Comparison of ENCODE assay signal across 15 mouse cellular contexts in the genomic region with DNA sequence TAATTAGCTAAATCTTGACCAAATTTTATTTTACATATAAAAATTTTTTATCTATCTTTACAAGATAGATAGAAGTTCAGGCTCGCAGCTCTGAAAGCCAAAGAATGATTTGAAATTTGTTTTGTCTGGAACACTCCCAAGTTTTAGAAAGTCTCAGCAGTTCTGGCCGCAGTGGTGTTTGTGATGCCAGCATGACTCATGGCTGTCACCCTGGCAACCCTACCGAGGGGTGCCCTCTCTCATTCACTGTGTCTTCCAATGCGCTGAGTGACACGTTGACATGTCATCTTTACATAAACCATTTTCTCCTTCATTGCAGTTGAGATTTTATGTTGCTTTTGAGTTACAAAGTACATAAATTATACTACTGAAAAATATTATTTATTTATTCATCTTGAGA.
DNase-seq lines count a peak whose midpoint lies in the region; ATAC-seq lines count a peak whose summit lies in the region.
"Had no signal": no experiment of that assay in that cellular context is flagged by ENCODE, and none has a peak within 500 bp of the region (broad histone marks: within the 10 kb centered on the region; RNA-seq: fewer than 3 reads in every experiment).

No protein-coding gene starts in this region.

- DNase-seq in cerebellum, adult 9-10 months = peak; percentile 6
- no peak for DNase-seq in cerebellum, adult 11 months
- peak; percentile 21 for DNase-seq in midbrain, embryonic 14.5 days
- DNase-seq in adrenal gland, adult 2 months = peak; percentile 83
- peak; percentile 38 to 62 for DNase-seq in layer of hippocampus, adult 18-20 months (ENCODE audit: low spot score in 2 of 2)
- no peak for DNase-seq in liver
- DNase-seq in urinary bladder, postnatal 14 days (ENCODE audit: low spot score) = no peak
- DNase-seq: B cell, adult 2 months; gastrocnemius, postnatal 10 days; lung, postnatal 36 days; thymus, adult 2 months had no signal

- no peak overlapping the region for H3K27ac ChIP-seq in midbrain, embryonic 14.5 days (replicated peaks; ENCODE audit: low read depth, low read length)
- H3K27ac ChIP-seq in midbrain, embryonic 15.5 days = no peak overlapping the region
- H3K27ac ChIP-seq: heart, embryonic 13.5 days; hindbrain, embryonic 14.5 days had no signal

- no peaks in the 10 kb centered on the region for H3K4me1 ChIP-seq in midbrain, embryonic 14.5 days (ENCODE audit: control insufficient read depth, insufficient read depth, low read length)
- H3K4me1 ChIP-seq in midbrain, embryonic 15.5 days = no peaks in the 10 kb centered on the region
- H3K4me1 ChIP-seq: heart, embryonic 13.5 days had no signal

- ATAC-seq in midbrain, embryonic 14.5 days (ENCODE audit: low FRiP score, low TSS enrichment) = no peak
- no peak for ATAC-seq in midbrain, embryonic 15.5 days (replicated peaks)

- 49% methylated on average over 5 of the region's 5 CpGs for WGBS in midbrain, embryonic 14.5 days
- WGBS in midbrain, embryonic 15.5 days = 42% methylated on average over 5 of the region's 5 CpGs

- H3K36me3 ChIP-seq in midbrain, embryonic 14.5 days (ENCODE audit: control insufficient read depth, insufficient read depth, low read length) = no peaks in the 10 kb centered on the region
- no peaks in the 10 kb centered on the region for H3K36me3 ChIP-seq in midbrain, embryonic 15.5 days (replicated peaks)
- H3K36me3 ChIP-seq: heart, embryonic 13.5 days had no signal

- no peak overlapping the region for H3K4me3 ChIP-seq in midbrain, embryonic 14.5 days (replicated peaks; ENCODE audit: low read depth, low read length)
- no peak overlapping the region for H3K4me3 ChIP-seq in midbrain, embryonic 15.5 days
- H3K4me3 ChIP-seq: heart, embryonic 13.5 days had no signal

- H3K9ac ChIP-seq in midbrain, embryonic 14.5 days (replicated peaks; ENCODE audit: low read length) = no peak overlapping the region
- no peak overlapping the region for H3K9ac ChIP-seq in midbrain, embryonic 15.5 days
- H3K9ac ChIP-seq: heart, embryonic 13.5 days; hindbrain, embryonic 14.5 days had no signal

- no peaks in the 10 kb centered on the region for H3K27me3 ChIP-seq in midbrain, embryonic 14.5 days (ENCODE audit: control insufficient read depth, insufficient read depth, low read length)
- H3K27me3 ChIP-seq in midbrain, embryonic 15.5 days (replicated peaks) = no peaks in the 10 kb centered on the region

- no peaks in the 10 kb centered on the region for H3K9me3 ChIP-seq in midbrain, embryonic 14.5 days (ENCODE audit: control insufficient read depth, low read length)
- no peaks in the 10 kb centered on the region for H3K9me3 ChIP-seq in midbrain, embryonic 15.5 days
- H3K9me3 ChIP-seq: heart, embryonic 13.5 days had no signal

- H3K4me2 ChIP-seq in midbrain, embryonic 14.5 days (ENCODE audit: low read length) = no peak overlapping the region
- no peak overlapping the region for H3K4me2 ChIP-seq in midbrain, embryonic 15.5 days
- H3K4me2 ChIP-seq: heart, embryonic 13.5 days; hindbrain, embryonic 14.5 days; liver, embryonic 11.5 days had no signal

Comparison
In these comparisons a context has a peak if more than half of its experiments do, and no peak if none do; other contexts are left out.
1. DNase-seq: peak in cerebellum, adult 9-10 months (single experiment), midbrain, embryonic 14.5 days (single experiment), adrenal gland, adult 2 months (single experiment) and layer of hippocampus, adult 18-20 months (2 of 2); none in cerebellum, adult 11 months (single experiment), liver (single experiment) and urinary bladder, postnatal 14 days (single experiment).